Mouse (Mus musculus) hindbrain, postnatal 0 days (tissue): ENCODE results near the gene Bhlhe41. TPM values are rescaled to one million over a fixed set of nuclear protein-coding genes. Genes with fewer than 3 reads are reported as not detected.
A peak's percentile ranks its signal among the peaks of the same experiment; 100 is the strongest.

Experiments
- ATAC-seq: fragments of 200-750 bp; cut with Nextera tagmentation; 2 replicates; pipeline ENCODE4 v1.8.0; 2017; ENCODE audit warnings: mild to moderate bottlenecking, moderate TSS enrichment, moderate library complexity
- DNase-seq: peaks from one replicate; pipeline ENCODE4 v3.0.0-alpha.2; 2015; ENCODE audit warnings: low spot score
- H3K27ac ChIP-seq: fragments of 300-500 bp; sonication (generic); 2 replicates; pipeline ENCODE4 v1.5.1; 2014; ENCODE audit warnings: mild to moderate bottlenecking
- H3K27me3 ChIP-seq: fragments of 300-500 bp; sonication (generic); 2 replicates; pipeline ENCODE4 v1.6.1; 2014; ENCODE audit warnings: low read length, mixed read lengths; ENCODE audit not compliant: insufficient read depth
- H3K36me3 ChIP-seq: fragments of 300-500 bp; sonication (generic); 2 replicates; pipeline ENCODE4 v1.6.1; 2014; ENCODE audit warnings: low read length, mixed read lengths; ENCODE audit not compliant: insufficient read depth
- H3K4me1 ChIP-seq: fragments of 300-500 bp; sonication (generic); 2 replicates; pipeline ENCODE4 v1.6.1; 2014; ENCODE audit warnings: antibody characterized with exemption, low read length, mixed read lengths; ENCODE audit not compliant: insufficient read depth
- H3K4me2 ChIP-seq: fragments of 300-500 bp; sonication (generic); 2 replicates; pipeline ENCODE4 v1.6.1; 2014; ENCODE audit warnings: low read depth, mild to moderate bottlenecking, low read length, moderate library complexity, mixed read lengths
- H3K4me3 ChIP-seq: fragments of 300-500 bp; sonication (generic); 2 replicates; pipeline ENCODE4 v1.5.1; 2014; ENCODE audit warnings: low read length
- H3K9ac ChIP-seq: fragments of 300-500 bp; sonication (generic); replicated peaks from 2 replicates; pipeline ENCODE4 v1.6.1; 2014; ENCODE audit warnings: mild to moderate bottlenecking, low read length, moderate library complexity, mixed read lengths
- H3K9me3 ChIP-seq: fragments of 300-500 bp; sonication (generic); 2 replicates; pipeline ENCODE4 v1.6.1; 2016; ENCODE audit warnings: low read length, mixed read lengths
- CTCF ChIP-seq: IDR thresholded peaks from 2 replicates; pipeline ENCODE4 v1.5.1; 2016; ENCODE audit warnings: antibody characterized with exemption, control low read depth, low read depth
- WGBS: fragments of 180-500 bp; shearing (Covaris S2); extraction: QIAGEN DNeasy Blood & Tissue Kit; methylation state at CpG from one replicate; pipeline ENCODE4 v1.1.7; 2014; 5-methylcytosine and 5-hydroxymethylcytosine counted together
- polyA plus RNA-seq: library from polyadenylated mRNA; unstranded; fragments of >200 nt; fragmentation: Nextera tagmentation; extraction: Ambion mirVana; gene quantifications from 2 replicates; pipeline ENCODE4 v1.2.1, GENCODE M21; 2015
- total RNA-seq: library from RNA; depleted of rRNA; stranded (reverse); fragments of >200 nt; gene quantifications from 2 replicates; pipeline ENCODE4 v1.2.3, GENCODE M21; 2014; rRNA removed

Gene Bhlhe41
- total and polyA plus RNA-seq, 2 experiments from 2014 or later, result 6.8 to 9.4 TPM

GRCm38 (mm10) chr6:145815200-145815599 is 50.2 kb downstream of the Bhlhe41 start:
- H3K4me2 ChIP-seq, result no peak overlapping the region
- H3K27ac ChIP-seq, result no peak overlapping the region
- no peaks in the 10 kb centered on the region for H3K4me1 ChIP-seq
- H3K9me3 ChIP-seq, result no peaks in the 10 kb centered on the region
- no peak overlapping the region for H3K4me3 ChIP-seq
- no peak overlapping the region for H3K9ac ChIP-seq
- DNase-seq (peak; percentile 42), ATAC-seq (no peak)
- peak; percentile 54 for TF ChIP-seq CTCF
- no peaks in the 10 kb centered on the region; the same call in 1 of the 2 replicates for H3K36me3 ChIP-seq
- H3K27me3 ChIP-seq, result no peaks in the 10 kb centered on the region
- WGBS, result 36% methylated on average over 15 of the region's 15 CpGs

GRCm38 (mm10) chr6:145811174-145811573 is 54.2 kb downstream of the Bhlhe41 start:
- Histone ChIP-seq H3K9me3 (no peaks in the 10 kb centered on the region), H3K36me3 (no peaks in the 10 kb centered on the region; the same call in 1 of the 2 replicates), H3K4me1 (no peaks in the 10 kb centered on the region), H3K4me3 (no peak overlapping the region), H3K9ac (no peak overlapping the region), H3K27me3 (no peaks in the 10 kb centered on the region), H3K4me2 (no peak overlapping the region), H3K27ac (no peak overlapping the region)
- 97% methylated on average over 1 of the region's 1 CpGs for WGBS
- TF ChIP-seq CTCF, result no peak
- no peak for DNase-seq
- no peak for ATAC-seq

GRCm38 (mm10) chr6:145810015-145810414 is 55.3 kb downstream of the Bhlhe41 start:
- no peak for DNase-seq
- Histone ChIP-seq H3K4me1 (no peaks in the 10 kb centered on the region), H3K4me3 (no peak overlapping the region), H3K9ac (no peak overlapping the region), H3K4me2 (no peak overlapping the region), H3K9me3 (no peaks in the 10 kb centered on the region), H3K27ac (no peak overlapping the region), H3K27me3 (no peaks in the 10 kb centered on the region), H3K36me3 (no peaks in the 10 kb centered on the region; the same call in 1 of the 2 replicates)
- TF ChIP-seq CTCF, result no peak
- WGBS, result 86% methylated on average over 6 of the region's 6 CpGs
- ATAC-seq, result no peak

- no peak for ATAC-seq
- H3K9ac ChIP-seq, result no peak overlapping the region
- H3K4me3 ChIP-seq, result no peak overlapping the region
- no peaks in the 10 kb centered on the region for H3K4me1 ChIP-seq
- TF ChIP-seq CTCF, result no peak
- H3K4me2 ChIP-seq, result no peak overlapping the region
- H3K27ac ChIP-seq, result no peak overlapping the region
- 84% methylated on average over 7 of the region's 7 CpGs for WGBS
- no peaks in the 10 kb centered on the region for H3K9me3 ChIP-seq
- no peaks in the 10 kb centered on the region for H3K27me3 ChIP-seq
- no peaks in the 10 kb centered on the region; the same call in 1 of the 2 replicates for H3K36me3 ChIP-seq
- no peak for DNase-seq
These were observed 55.8 kb downstream of the Bhlhe41 start for GRCm38 (mm10) chr6:145809566-145809965.

Other genes with a start within 250 kb of the Bhlhe41 start
- 0.11 TPM in 1 of 2 replicates, not detected in the other for gene Tuba3b, start 249.8 kb downstream of the Bhlhe41 start, total RNA-seq
- gene Tuba3b, start 249.8 kb downstream of the Bhlhe41 start, polyA plus RNA-seq, result not detected in 2 replicates
- 15.0 and 18.6 TPM in 2 replicates for gene Rassf8, start 118.8 kb downstream of the Bhlhe41 start, total RNA-seq
- gene Rassf8, start 118.8 kb downstream of the Bhlhe41 start, polyA plus RNA-seq, result 5.5 and 6.5 TPM in 2 replicates
- gene Sspn, start 66.1 kb upstream of the Bhlhe41 start, total RNA-seq, result 3.7 and 6.0 TPM in 2 replicates
- gene Sspn, start 66.1 kb upstream of the Bhlhe41 start, polyA plus RNA-seq, result 6.0 and 6.2 TPM in 2 replicates